Mouse (Mus musculus) embryonic facial prominence, embryonic 14.5 days (tissue): ENCODE results near the gene Flrt1. TPM values are rescaled to one million over a fixed set of nuclear protein-coding genes. Genes with fewer than 3 reads are reported as not detected.
"Not testable (repeated sequence)": the region's sequence is repeated elsewhere in the genome, so short reads cannot be mapped to it uniquely, and the experiment has no call there.

ENCODE experiments used
- ATAC-seq: fragments of 200-750 bp; cut with Nextera tagmentation; 2 replicates; pipeline ENCODE4 v1.8.0; 2017; ENCODE audit warnings: low read depth, moderate number of reproducible peaks, moderate TSS enrichment
- DNase-seq: peaks from one replicate; pipeline ENCODE4 v3.0.0-alpha.2; 2015; ENCODE audit warnings: low spot score
- H3K27ac ChIP-seq: fragments of 300-500 bp; sonication (generic); replicated peaks from 2 replicates; pipeline ENCODE4 v1.5.1; 2014; ENCODE audit warnings: low read depth, mild to moderate bottlenecking, low read length, moderate library complexity
- H3K27me3 ChIP-seq: fragments of 300-500 bp; sonication (generic); replicated peaks from 2 replicates; pipeline ENCODE4 v1.6.1; 2014; ENCODE audit warnings: low read length; ENCODE audit not compliant: control insufficient read depth, insufficient read depth
- H3K36me3 ChIP-seq: fragments of 300-500 bp; sonication (generic); 2 replicates; pipeline ENCODE4 v1.6.1; 2014; ENCODE audit warnings: low read length, mixed read lengths; ENCODE audit not compliant: control insufficient read depth, insufficient read depth
- H3K4me1 ChIP-seq: fragments of 300-500 bp; sonication (generic); 2 replicates; pipeline ENCODE4 v1.6.1; 2014; ENCODE audit warnings: antibody characterized with exemption, low read length; ENCODE audit not compliant: control insufficient read depth, insufficient read depth
- H3K4me2 ChIP-seq: fragments of 300-500 bp; sonication (generic); 2 replicates; pipeline ENCODE4 v1.6.1; 2014; ENCODE audit warnings: low read depth, mild to moderate bottlenecking, low read length, moderate library complexity, mixed read lengths
- H3K4me3 ChIP-seq: fragments of 300-500 bp; sonication (generic); 2 replicates; pipeline ENCODE4 v1.5.1; 2014; ENCODE audit warnings: low read depth, mild to moderate bottlenecking, low read length
- H3K9ac ChIP-seq: fragments of 300-500 bp; sonication (generic); 2 replicates; pipeline ENCODE4 v1.6.1; 2014; ENCODE audit warnings: low read depth, mild to moderate bottlenecking, low read length, moderate library complexity, mixed read lengths
- H3K9me3 ChIP-seq: fragments of 300-500 bp; sonication (generic); 2 replicates; pipeline ENCODE4 v1.6.1; 2016; ENCODE audit warnings: low read length; ENCODE audit not compliant: control insufficient read depth
- WGBS: fragments of 180-500 bp; shearing (Covaris S2); extraction: QIAGEN DNeasy Blood & Tissue Kit; methylation state at CpG from one replicate; pipeline ENCODE4 v1.1.7; 2014; 5-methylcytosine and 5-hydroxymethylcytosine counted together
- polyA plus RNA-seq: library from polyadenylated mRNA; unstranded; fragments of >200 nt; fragmentation: Nextera tagmentation; extraction: Ambion mirVana; gene quantifications from 2 replicates; pipeline ENCODE4 v1.2.1, GENCODE M21; 2014

Flrt1 gene
- polyA plus RNA-seq, 1 experiment from 2014 or later, result 10.4 TPM

DNA sequence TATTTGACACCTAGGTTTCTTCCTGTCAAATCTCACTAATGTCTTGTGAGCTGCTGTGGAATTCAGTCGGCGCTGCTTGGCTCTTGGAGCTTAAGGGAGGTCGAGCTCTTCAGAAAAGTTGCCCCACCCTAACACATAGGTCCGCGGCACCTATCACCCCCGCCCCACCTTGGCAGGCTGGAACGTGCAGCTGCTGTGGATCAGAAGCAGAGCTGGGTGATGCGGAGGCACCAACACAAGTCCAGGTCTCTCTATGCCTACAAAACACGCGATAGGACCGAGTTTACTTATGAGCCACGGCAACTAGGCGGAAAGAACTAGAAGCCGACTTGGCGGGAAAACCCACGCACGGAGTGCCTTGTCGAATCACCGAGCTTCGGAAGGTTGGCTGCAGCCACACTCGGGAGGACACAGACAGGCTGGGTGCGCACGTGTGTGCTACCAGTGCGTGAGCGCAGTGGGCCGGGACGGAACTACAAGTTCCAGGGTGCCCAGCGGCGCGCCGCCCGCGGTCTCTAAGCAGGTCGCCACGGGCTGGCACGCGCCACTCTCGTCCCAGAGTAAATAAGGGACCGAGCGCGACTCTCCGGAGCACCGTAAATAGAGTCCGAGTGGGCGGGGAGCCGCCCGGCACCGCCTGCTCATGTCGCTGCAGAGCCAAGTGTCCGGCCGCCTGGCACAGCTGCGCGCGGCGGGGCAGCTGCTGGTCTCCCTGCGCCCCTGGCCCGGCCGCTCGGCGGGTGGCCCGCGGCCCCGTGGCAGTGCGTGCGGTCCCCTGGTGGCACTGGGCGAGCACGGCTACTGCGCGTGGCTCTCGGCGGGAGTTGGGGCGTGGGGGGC lies 49.1 kb downstream of the Flrt1 start, which contains the start of gene Macrod1:
Gene Macrod1, plus strand, starts transcription at position 563 of the 840 bp plus-strand sequence.
- H3K36me3 ChIP-seq, result no peaks in the 10 kb centered on the region
- peak; percentile 76 for ATAC-seq
- peak within 1 kb of the TSS; percentile 74 for H3K4me3 ChIP-seq
- peak within 1 kb of the TSS; percentile 70 for H3K9ac ChIP-seq
- H3K4me2 ChIP-seq, result peak within 1 kb of the TSS; percentile 100
- H3K27ac ChIP-seq, result peak within 1 kb of the TSS; percentile 17
- H3K9me3 ChIP-seq, result no peaks in the 10 kb centered on the region
- peaks cover 14% of the 10 kb centered on the region for H3K4me1 ChIP-seq
- 0 out of 2 replicates have a peak, but pooled peaks cover 5% of the 10 kb centered on the region for H3K27me3 ChIP-seq
- peak; percentile 86 for DNase-seq
- 1% methylated on average over 52 of the region's 72 CpGs for WGBS

DNA sequence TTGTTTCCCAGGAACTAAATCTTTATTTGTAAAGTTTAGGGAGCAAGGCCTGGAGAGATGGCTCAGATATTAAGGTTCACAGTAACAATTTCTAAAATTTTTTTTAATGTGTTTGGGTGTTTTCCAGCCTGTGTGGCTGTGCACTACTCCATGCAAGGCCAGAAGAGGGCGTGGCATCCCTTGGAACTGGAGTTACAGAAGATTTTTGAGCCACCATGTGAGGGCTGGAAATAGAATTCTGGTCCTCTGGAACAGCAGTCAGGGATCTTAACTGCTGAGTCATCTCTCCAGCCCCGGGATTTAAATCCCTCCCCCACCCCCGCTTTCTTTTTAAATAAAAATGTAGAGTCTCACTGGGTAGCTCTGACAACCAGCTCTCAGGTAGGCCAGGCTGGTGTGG lies 50.4 kb downstream of the Flrt1 start:
- ATAC-seq (no peak), DNase-seq (peak; percentile 49)
- no peak overlapping the region for H3K4me2 ChIP-seq
- 48% methylated on average over 3 of the region's 3 CpGs for WGBS
- H3K9me3 ChIP-seq, result no peaks in the 10 kb centered on the region
- H3K36me3 ChIP-seq, result no peaks in the 10 kb centered on the region
- H3K9ac ChIP-seq, result no peak overlapping the region
- 0 out of 2 replicates have a peak overlapping the region, but pooled peaks have one; percentile 0 for H3K27ac ChIP-seq
- peaks cover 14% of the 10 kb centered on the region for H3K4me1 ChIP-seq
- no peak overlapping the region for H3K4me3 ChIP-seq
- 0 out of 2 replicates have a peak, but pooled peaks cover 5% of the 10 kb centered on the region for H3K27me3 ChIP-seq

DNA sequence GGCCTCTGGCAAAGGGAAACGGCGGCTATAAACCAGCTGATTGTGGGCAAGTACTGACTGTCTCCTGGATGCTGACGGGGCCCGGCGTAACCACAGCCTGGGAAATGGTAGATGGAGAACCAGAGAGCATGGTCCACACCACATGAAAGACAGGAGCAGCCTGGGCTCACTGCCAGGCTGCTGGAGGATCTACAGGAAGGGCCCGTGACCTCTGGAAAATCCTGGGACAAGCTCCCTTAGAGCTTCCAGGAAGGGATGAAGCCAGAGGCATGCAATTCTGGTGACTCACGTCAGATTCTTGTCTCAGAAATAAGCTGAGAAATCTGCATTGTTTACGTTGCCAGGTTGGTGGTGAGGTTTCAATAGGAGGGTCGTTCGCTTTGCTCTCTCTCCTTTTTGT lies 50.8 kb downstream of the Flrt1 start:
- no peak overlapping the region for H3K9ac ChIP-seq
- H3K9me3 ChIP-seq, result no peaks in the 10 kb centered on the region
- H3K4me1 ChIP-seq, result peaks cover 14% of the 10 kb centered on the region
- 0 out of 2 replicates have a peak overlapping the region, but pooled peaks have one; percentile 0 for H3K27ac ChIP-seq
- 54% methylated on average over 10 of the region's 10 CpGs for WGBS
- H3K36me3 ChIP-seq, result no peaks in the 10 kb centered on the region
- DNase-seq, result peak; percentile 82
- no peak overlapping the region for H3K4me3 ChIP-seq
- no peak overlapping the region for H3K4me2 ChIP-seq
- ATAC-seq, result no peak
- H3K27me3 ChIP-seq, result 0 out of 2 replicates have a peak, but pooled peaks cover 5% of the 10 kb centered on the region

DNA sequence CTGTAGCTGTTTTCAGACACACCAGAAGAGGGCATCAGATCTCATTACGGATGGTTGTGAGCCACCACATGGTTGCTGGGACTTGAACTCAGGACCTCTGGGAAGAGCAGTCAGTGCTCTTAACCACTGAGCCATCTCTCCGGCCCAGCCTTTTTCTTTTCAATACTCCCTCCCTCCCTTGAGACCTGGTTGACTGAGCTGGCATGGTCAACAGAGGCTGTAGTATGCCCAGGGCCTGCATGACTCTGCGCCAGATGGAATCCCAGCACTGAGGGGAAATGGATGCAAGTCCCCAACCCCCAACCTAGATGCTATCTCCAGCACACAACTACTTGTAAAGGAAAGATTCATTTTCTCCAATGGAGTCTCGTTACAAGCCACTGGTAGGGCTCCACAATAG lies 52.1 kb downstream of the Flrt1 start:
- not testable (repeated sequence) for H3K27me3 ChIP-seq, H3K9me3 ChIP-seq, H3K9ac ChIP-seq, H3K4me3 ChIP-seq, H3K27ac ChIP-seq, ATAC-seq, H3K36me3 ChIP-seq, DNase-seq, H3K4me2 ChIP-seq
- 80% methylated on average over 4 of the region's 4 CpGs for WGBS
- H3K4me1 ChIP-seq, result peaks cover 12% of the 10 kb centered on the region

DNA sequence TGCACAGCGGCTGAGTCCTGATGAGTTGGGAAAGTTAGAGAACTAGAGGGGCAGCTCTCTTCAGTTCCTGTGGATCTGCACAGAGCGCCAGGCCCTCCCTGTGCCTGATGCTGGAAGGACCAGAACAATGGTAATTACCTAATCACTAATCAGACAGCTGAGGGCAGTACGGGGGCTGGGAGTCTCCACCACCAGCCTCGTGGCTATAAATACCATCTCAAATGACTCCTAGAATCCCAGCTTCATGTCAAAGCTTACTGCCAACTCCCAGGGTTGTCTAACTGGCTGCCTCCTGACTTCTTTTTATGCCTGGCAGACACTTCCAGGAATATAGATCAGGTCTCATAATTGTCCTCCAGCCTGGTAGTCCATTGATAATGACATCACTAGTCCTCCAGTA lies 60.8 kb downstream of the Flrt1 start:
- H3K4me2 ChIP-seq, result no peak overlapping the region
- no peaks in the 10 kb centered on the region for H3K27me3 ChIP-seq
- WGBS, result 32% methylated on average over 4 of the region's 4 CpGs
- ATAC-seq (no peak), DNase-seq (no peak)
- 0 out of 2 replicates have a peak overlapping the region, but pooled peaks have one; percentile 31 for H3K9ac ChIP-seq
- no peaks in the 10 kb centered on the region for H3K9me3 ChIP-seq
- no peaks in the 10 kb centered on the region for H3K36me3 ChIP-seq
- no peak overlapping the region for H3K4me3 ChIP-seq
- no peak overlapping the region; the same call in 1 of the 2 replicates for H3K27ac ChIP-seq
- H3K4me1 ChIP-seq, result peaks cover 3% of the 10 kb centered on the region; the same call in 1 of the 2 replicates

DNA sequence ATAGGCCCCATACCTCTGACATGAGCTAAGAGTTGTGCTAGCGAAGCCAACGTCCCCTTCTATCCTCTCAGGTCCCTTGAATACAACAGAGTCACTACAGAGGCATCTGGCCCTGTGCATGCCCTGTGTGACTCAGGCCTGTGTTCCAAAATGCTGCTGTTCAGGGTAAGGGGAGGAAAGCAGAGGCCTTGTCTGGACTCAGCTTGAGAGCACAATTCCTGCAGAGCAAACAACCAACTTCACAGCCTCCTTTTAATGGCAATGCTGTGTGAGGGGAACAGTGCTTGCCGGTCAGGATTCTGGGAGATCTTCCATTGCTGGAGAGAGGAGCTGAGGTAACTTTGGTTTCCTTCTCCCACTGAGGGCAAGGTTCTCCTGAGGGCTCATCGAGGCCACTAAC lies 61.2 kb downstream of the Flrt1 start:
- H3K9me3 ChIP-seq, result no peaks in the 10 kb centered on the region
- 0 out of 2 replicates have a peak overlapping the region, but pooled peaks have one; percentile 31 for H3K9ac ChIP-seq
- no peak overlapping the region for H3K4me3 ChIP-seq
- no peak overlapping the region for H3K4me2 ChIP-seq
- H3K4me1 ChIP-seq, result peaks cover 3% of the 10 kb centered on the region; the same call in 1 of the 2 replicates
- DNase-seq (no peak), ATAC-seq (no peak)
- H3K36me3 ChIP-seq, result no peaks in the 10 kb centered on the region
- H3K27me3 ChIP-seq, result no peaks in the 10 kb centered on the region
- WGBS, result 53% methylated on average over 4 of the region's 4 CpGs
- H3K27ac ChIP-seq, result no peak overlapping the region; the same call in 1 of the 2 replicates

Other genes starting within 250 kb of the Flrt1 start
- gene Ccdc88b, start 247.5 kb downstream of the Flrt1 start, polyA plus RNA-seq, result 1.2 and 1.3 TPM in 2 replicates
- 137 and 143 TPM in 2 replicates for gene Trmt112, start 196.0 kb downstream of the Flrt1 start, polyA plus RNA-seq
- 218 and 243 TPM in 2 replicates for gene Prdx5, start 195.6 kb downstream of the Flrt1 start, polyA plus RNA-seq
- gene Esrra, start 183.9 kb downstream of the Flrt1 start, polyA plus RNA-seq, result 4.7 and 4.8 TPM in 2 replicates
- gene Catsperz, start 180.3 kb downstream of the Flrt1 start, polyA plus RNA-seq, result 3.4 and 4.8 TPM in 2 replicates
- gene Kcnk4, start 171.2 kb downstream of the Flrt1 start, polyA plus RNA-seq, result 1.0 and 1.6 TPM in 2 replicates
- gene Bad, start 163.9 kb downstream of the Flrt1 start, polyA plus RNA-seq, result 70.7 and 83.3 TPM in 2 replicates
- gene Gpr137, start 163.2 kb downstream of the Flrt1 start, polyA plus RNA-seq, result 29.7 and 35.0 TPM in 2 replicates
- 277 and 302 TPM in 2 replicates for gene Ppp1r14b, start 130.8 kb downstream of the Flrt1 start, polyA plus RNA-seq
- gene Plcb3, start 129.3 kb downstream of the Flrt1 start, polyA plus RNA-seq, result 31.4 and 36.8 TPM in 2 replicates
- 72.4 and 81.0 TPM in 2 replicates for gene Fkbp2, start 125.2 kb downstream of the Flrt1 start, polyA plus RNA-seq
- gene Vegfb, start 118.1 kb downstream of the Flrt1 start, polyA plus RNA-seq, result 41.0 and 43.9 TPM in 2 replicates
- gene Dnajc4, start 113.2 kb downstream of the Flrt1 start, polyA plus RNA-seq, result 21.7 and 22.1 TPM in 2 replicates
- 21.9 and 22.9 TPM in 2 replicates for gene Nudt22, start 109.6 kb downstream of the Flrt1 start, polyA plus RNA-seq
- gene Trpt1, start 109.6 kb downstream of the Flrt1 start, polyA plus RNA-seq, result 10.1 and 13.4 TPM in 2 replicates
- gene Fermt3, start 86.3 kb downstream of the Flrt1 start, polyA plus RNA-seq, result 10.4 and 10.8 TPM in 2 replicates
- 216 and 228 TPM in 2 replicates for gene Stip1, start 65.8 kb downstream of the Flrt1 start, polyA plus RNA-seq
- gene Macrod1, start 48.9 kb downstream of the Flrt1 start, polyA plus RNA-seq, result 27.1 and 30.3 TPM in 2 replicates
- gene Otub1, start 100.6 kb upstream of the Flrt1 start, polyA plus RNA-seq, result 172 and 199 TPM in 2 replicates
- gene Cox8a, start 111.9 kb upstream of the Flrt1 start, polyA plus RNA-seq, result 995 and 1,073 TPM in 2 replicates
- gene Naa40, start 135.5 kb upstream of the Flrt1 start, polyA plus RNA-seq, result 47.8 and 48.4 TPM in 2 replicates
- 10.8 and 11.7 TPM in 2 replicates for gene Rcor2, start 161.6 kb upstream of the Flrt1 start, polyA plus RNA-seq
- 42.0 and 42.1 TPM in 2 replicates for gene Mark2, start 236.1 kb upstream of the Flrt1 start, polyA plus RNA-seq